Mouse (Mus musculus) layer of hippocampus, postnatal 25 days (tissue): ENCODE measurements around the gene Clp1. TPM values are rescaled to one million over a fixed set of nuclear protein-coding genes. Genes with fewer than 3 reads are reported as not detected.

Source experiments
- DNase-seq, 2 experiments: peaks; one replicate each; pipeline ENCODE4 v3.0.0; 2022; ENCODE audit warnings: mixed read lengths in 2 of 2, low spot score in 1 of 2; ENCODE audit errors: extremely low spot score in 1 of 2
- total RNA-seq, 2 experiments: library from RNA; stranded (reverse); gene quantifications; 2 replicates each; pipeline ENCODE4 v1.2.3; 2021

Gene Clp1
- total RNA-seq: 1 to 10 TPM; 8.1 to 8.7 TPM

DNA sequence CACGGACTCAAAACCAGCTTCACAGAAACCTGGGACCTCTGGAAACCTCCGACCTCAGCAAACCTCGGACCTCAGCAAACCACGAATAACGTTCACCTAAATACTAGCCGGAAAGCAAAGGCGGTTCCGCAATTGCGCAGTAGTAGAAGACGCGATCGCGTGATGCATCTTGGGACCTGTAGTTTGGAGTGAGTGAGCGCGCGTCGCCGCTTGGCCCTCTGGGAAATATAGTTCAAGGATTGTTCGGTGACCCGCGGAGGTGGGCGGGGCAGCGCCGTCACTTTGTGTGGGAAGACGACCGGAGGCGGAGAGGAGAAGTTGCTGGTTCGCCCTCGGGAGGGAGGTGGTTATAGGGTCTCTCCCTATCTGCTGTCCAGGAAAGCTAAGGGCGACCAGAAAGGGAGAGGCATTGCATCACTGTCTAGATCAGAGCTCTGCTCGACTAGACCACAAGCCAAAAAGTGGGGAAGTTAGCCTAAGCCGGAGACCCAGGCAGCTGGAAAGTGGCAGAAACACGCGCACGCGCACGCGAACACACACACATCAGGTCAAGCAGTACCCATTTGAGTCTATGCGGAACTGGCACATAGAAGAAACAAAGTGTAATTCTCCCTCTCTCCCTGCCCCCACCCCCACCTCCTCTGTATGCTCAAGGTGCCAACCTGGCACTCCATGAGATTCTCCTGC, at the start of gene Clp1:
Gene Clp1, minus strand, starts transcription at position 179 of the 687 bp plus-strand sequence.
- peak; percentile 80 to 86 for DNase-seq

DNA sequence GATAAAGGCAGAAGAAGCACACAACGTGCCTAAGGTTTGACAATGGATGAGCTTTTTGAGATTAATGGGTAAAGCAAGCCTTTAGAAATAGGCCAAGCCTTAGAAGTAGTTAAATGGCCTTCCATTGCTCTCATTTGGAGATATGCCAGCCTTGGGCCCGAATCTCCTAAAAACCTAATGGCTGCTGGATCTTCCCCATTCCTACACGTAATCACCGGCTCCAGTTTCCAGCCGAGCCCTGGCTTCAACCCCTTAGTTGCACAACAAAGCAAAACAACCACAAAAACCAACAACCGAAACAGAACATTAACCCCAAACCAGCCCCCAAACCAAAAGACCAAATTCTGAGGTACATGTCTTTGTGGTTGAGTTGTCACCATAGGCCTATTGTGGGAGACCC, 48.5 kb upstream of the Clp1 start:
- DNase-seq: no peak

DNA sequence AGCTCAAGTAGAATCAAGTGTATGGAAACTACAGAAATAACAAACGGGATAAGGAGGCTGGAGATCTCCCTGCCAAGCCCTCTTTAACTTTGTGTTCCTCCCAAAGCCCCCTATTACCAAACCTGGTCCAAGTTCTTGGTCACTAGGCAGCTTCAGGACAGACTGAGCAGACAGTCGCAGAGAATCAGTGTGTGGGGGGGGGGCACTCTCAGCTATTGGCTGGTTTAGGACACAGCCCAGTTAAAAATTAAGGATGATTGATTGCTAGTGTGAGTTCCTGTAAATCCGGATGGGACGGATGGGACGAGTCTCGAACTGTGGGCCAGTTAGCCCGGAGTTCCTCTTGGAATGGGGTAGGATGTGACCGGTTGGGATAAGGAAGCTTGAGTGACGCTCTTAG, 48.1 kb upstream of the Clp1 start, which contains the start of gene Serping1:
Gene Serping1, minus strand, starts transcription at position 204 of the 400 bp plus-strand sequence.
- no peak for DNase-seq

DNA sequence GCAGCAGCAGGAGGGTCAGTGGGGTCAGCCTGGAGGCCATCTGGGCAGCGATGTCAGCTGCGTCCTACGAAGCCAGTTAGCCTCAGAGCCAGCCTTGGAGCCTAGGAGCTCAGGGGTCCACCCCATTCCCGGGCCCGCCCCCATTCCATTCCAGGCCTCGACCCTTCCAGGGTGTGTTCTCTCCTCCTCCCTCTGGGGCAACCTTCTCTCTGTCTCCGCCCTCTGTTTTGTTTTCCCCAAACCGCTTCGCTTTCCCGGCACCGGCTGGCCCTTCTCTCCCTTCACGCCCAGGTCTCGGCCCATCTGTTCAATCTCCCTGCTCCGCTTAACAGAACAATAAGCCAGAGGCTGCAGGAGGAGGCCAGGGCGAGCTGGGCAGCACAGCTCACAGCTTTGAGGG, 47.6 kb upstream of the Clp1 start:
- peak in 1 of 2 experiments; percentile 9 for DNase-seq

DNA sequence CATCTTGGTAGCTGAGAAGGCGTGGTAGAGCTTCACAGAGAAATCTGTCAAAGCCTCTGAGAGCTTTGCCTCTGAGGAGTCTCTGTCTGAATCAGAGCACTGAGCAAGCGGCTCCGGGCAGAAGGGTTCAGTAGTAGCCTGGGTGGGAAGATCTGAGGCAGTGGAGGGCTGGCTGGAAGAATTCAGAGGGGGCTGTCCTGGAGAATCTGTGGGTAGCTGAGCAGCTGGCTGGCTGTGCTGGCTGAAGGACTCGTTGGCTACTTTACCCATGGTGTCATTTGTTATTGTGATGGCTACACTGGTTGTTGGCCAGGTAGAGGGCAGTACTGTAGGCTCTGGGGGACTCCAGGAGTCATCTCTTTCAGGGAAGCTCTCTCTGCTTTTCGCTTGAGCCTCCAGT, 46.0 kb upstream of the Clp1 start:
- DNase-seq: no peak

DNA sequence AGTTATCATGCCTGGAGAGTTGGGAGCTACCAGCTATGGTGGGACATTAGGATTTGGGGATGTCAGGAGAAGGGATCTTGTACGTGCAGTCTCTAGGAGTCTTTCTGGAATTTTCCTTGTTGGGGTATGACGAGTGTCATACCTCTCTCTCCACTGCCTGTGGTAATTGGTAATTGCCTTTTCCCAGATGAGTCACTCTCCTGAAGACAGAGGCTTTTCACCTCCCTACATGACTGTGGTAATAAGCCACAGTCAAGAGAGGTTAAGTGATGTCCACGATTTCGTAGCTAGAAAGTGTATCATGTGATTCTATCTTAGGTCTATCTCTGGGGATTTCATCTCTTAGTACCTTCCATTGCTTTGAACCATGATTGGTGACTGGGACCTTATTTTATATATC, 45.3 kb upstream of the Clp1 start:
- no peak for DNase-seq

DNA sequence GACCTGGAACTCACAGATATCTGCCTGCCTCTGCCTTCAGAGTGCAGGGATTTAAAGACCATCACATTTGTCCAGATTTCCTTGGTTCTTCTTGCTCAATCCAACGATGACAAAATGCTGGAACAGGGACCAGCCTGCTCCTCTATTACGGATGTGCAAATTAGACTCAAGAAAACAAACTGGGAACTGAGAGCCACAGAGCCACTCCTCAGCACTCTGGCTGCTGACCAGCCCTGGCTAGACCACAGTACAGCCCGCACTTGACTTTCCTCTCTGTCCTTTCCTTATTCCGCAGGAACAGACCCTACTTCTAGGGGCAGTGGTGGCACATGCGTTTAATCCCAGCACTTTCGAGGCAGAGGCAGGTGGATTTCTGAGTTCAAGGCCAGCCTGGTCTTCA, 43.4 kb upstream of the Clp1 start:
- no peak for DNase-seq

DNA sequence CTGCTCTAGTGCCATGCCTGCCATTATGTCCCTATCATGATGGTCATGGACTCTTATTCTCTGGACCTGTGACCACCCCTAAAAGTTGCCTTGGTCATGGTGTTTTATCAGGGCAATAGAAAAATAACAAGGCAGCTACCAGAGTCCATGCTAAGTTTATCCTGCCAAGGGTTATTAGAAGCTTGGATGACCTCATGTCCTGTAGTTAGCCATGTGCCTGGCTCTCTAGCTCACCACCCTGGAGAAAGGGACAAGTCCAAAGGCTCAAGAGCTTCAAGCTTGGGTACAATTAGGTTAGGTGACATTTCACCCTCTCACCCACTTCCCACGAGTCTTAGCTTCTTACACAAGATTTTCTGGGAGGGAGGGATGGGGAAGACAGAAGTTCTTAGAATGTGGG, 35.7 kb upstream of the Clp1 start:
- no peak for DNase-seq

- no peak for DNase-seq
These were observed 35.1 kb upstream of the Clp1 start for GRCm38 (mm10) chr2:84762295-84762694.

- no peak for DNase-seq
These were observed 34.7 kb upstream of the Clp1 start for GRCm38 (mm10) chr2:84761840-84762239.

DNA sequence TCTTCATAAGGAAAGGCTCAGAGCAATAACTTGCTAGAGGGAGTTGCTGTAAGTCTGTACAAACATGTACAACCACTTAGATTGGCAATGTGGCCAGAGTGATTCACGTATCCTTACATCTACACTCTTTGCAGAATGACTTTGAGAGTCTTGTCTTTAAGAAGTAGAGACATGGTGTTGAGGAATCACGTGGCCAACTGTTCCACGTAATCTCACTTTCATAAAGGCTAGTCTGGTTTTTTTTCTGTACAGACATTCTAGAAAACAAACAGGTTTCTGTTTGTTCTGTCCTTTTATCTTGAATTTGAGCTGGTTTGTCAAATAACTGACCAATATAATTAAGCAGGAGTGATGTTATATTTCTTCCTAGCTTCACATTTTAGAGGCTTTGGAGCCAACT, 34.2 kb upstream of the Clp1 start:
- DNase-seq: no peak

DNA sequence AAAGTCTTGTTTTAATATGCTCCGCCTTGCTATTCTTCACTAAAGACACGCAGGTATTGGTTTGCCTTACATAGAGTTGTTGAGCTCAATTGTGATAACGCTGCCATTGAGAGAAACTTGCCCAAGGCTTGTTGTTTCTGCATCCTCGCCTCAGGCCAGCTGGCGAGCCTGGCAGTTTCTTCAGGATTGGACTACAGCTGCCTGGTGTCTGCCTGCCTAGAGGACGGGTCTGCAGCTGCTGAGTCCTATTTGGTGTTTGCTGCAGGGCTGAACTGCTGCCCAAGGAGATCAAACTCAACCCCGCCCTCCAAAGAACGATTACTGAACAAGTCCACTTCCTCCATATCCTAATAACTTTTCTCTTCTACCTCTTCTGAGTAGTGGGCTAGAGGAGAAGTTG, 33.6 kb upstream of the Clp1 start:
- DNase-seq: no peak

DNA sequence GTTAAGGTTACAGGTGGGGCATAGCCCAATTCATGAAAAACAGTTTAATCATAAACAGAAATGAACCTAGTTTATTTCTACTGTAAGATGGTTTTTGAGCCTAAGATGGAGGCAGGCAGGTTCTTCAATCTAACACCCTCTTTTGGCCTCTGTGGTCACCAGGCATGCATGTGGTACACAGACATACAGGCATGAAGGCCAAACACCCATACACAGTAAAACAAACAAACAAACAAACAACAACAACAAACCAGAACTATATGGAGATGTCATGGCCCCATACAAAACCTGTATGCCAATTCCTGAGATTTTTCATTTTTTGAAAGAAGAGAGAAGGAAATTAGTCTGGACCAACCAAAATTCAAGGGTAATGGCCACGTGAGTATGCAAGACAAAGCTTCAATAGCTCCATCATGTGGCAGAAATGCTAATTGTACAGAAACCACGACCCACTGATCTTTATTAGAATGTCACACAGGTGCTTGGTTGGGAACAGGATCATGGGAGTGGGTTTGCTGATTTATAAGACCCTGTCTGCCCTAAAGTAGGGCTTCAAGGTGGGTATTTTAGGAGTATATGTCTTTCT, 31.5 kb upstream of the Clp1 start:
- no peak for DNase-seq

DNA sequence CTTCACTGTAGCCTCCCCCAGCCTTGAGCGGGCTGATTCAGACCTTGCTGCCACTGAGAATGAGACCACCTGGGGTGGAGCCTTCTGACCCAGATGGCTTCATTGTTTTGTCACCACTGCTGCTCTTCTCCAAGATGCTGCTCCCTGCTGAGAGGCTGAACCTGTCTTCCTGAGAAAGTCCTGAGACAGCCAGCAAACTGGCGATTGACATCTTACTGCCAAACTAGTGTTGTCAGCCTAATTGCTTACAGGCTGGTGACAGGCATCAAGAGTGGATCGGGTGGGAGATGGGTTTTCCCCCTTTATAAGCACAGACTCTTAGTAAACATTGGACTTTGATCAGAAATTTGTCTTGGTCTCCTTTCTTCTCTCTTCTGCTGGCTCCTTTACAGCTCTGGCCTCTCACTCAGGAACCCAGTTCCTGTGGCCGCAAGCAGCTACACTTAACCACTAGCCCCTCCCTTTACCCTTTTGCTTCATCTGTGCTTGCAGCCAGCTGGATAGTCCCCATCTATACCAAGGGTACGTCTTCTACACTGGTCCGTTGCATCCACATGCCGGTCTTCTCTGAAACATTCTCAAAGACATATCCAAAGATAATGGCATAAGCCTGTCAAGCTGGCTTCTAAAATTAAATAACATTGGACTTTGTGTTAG, 30.0 kb upstream of the Clp1 start:
- no peak for DNase-seq

DNA sequence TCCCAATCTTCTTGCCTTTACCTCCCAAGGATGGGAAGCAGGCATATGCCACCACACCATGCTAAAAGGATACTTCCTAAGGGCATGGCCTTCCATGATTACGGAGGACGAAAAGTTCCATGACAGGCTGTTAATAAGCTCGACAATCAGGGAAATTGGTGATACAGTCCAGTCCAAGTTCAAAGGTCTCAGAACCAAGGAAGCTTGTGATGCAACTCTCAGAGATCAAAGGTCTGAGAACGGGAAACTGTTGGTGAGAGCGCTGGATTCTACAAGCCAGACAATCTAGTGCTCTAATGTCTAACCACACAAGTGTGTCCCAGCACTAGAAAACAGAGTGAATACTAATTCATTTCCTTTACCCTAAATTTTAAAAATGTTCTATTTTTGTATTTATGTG, 29.1 kb upstream of the Clp1 start:
- no peak for DNase-seq

DNA sequence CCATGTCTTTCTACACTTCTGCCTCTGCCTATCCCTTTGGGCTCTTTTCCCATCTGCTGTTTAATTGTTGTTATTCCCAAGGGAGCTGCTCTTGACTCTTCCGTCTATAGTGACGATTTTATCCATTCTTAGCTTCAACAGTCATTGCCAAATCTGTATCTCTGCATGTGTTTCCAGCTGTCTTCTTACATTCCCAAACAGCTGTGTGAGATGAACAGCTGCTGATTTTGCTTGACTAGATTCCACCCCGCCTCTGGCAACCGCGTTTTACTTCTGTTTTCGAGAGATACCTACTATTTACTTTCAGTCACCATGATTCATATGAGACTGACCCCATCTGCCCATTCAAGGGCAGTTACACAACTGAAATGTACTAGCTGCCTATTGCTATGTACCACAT, 23.0 kb upstream of the Clp1 start:
- DNase-seq: no peak

GRCm38 (mm10) chr2:84744126-84744525, 17.0 kb upstream of the Clp1 start:
- no peak for DNase-seq

DNA sequence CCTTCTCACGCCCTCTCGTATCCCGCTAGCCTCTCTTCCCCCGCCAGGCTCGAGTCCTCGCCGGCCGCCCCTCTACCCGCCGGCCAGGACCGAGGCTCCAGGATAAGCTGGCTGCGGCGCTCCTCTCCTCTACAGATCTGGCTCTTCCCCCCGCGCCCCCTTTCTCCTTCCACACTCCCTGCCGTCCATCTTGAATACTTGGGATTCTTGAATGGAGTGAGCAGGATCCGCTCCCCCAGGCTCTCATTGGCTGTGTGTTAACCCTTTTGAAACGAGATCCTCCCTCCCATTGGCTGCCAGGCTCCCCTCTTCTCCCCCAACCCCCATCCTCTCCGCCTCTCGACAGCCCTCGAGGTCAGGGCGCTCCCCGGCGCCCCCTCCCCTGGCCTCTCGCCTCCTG, 16.4 kb upstream of the Clp1 start, which contains the start of gene Gm19426:
Gene Gm19426, minus strand, starts transcription at position 95 of the 400 bp plus-strand sequence.
- DNase-seq: peak; percentile 47 to 49

GRCm38 (mm10) chr2:84742451-84743283, 15.5 kb upstream of the Clp1 start:
- DNase-seq: peak in 1 of 2 experiments; percentile 18

- DNase-seq: peak in 1 of 2 experiments; percentile 12
These were observed 14.8 kb upstream of the Clp1 start for GRCm38 (mm10) chr2:84741841-84742450.
